Mouse (Mus musculus): ENCODE data around the gene Zfp663. TPM values are rescaled to one million over a fixed set of nuclear protein-coding genes. Genes with fewer than 3 reads are reported as not detected.

The Zfp663 gene
- polyA plus RNA-seq, 1 experiment from 2014 or later = 6.2 TPM

GRCm38 (mm10) chr2:165380050-165380449 lies 11.5 kb upstream of the Zfp663 start:
- Histone ChIP-seq H3K4me2 (replicated peaks) (no peak overlapping the region), H3K36me3 (replicated peaks; ENCODE audit: control insufficient read depth, insufficient read depth) (peaks cover 90% of the 10 kb centered on the region), H3K9ac (no peak overlapping the region), H3K27me3 (ENCODE audit: control insufficient read depth, insufficient read depth, low read length) (no peaks in the 10 kb centered on the region), H3K27ac (no peak overlapping the region), H3K4me1 (replicated peaks; ENCODE audit: control insufficient read depth, insufficient read depth, low read length) (no peaks in the 10 kb centered on the region; the same call in 1 of the 2 replicates), H3K4me3 (replicated peaks; ENCODE audit: low read length) (no peak overlapping the region), H3K9me3 (ENCODE audit: control insufficient read depth, low read length) (0 out of 2 replicates have a peak, but pooled peaks cover 10% of the 10 kb centered on the region)
- DNase-seq (ENCODE audit: low spot score) = no peak
- WGBS = 96% methylated on average over 25 of the region's 25 CpGs
- no peak for ATAC-seq (ENCODE audit: low FRiP score)

GRCm38 (mm10) chr2:165376001-165376400 lies 7.5 kb upstream of the Zfp663 start:
- H3K4me3 ChIP-seq (replicated peaks; ENCODE audit: low read length) = no peak overlapping the region
- H3K36me3 ChIP-seq (replicated peaks; ENCODE audit: control insufficient read depth, insufficient read depth) = peaks cover 57% of the 10 kb centered on the region
- H3K27ac ChIP-seq = no peak overlapping the region
- H3K9ac ChIP-seq = no peak overlapping the region
- H3K4me1 ChIP-seq (replicated peaks; ENCODE audit: control insufficient read depth, insufficient read depth, low read length) = no peaks in the 10 kb centered on the region; the same call in 1 of the 2 replicates
- WGBS = 72% methylated on average over 4 of the region's 4 CpGs
- no peak overlapping the region for H3K4me2 ChIP-seq (replicated peaks)
- H3K9me3 ChIP-seq (ENCODE audit: control insufficient read depth, low read length) = 0 out of 2 replicates have a peak, but pooled peaks cover 9% of the 10 kb centered on the region
- no peak for ATAC-seq (ENCODE audit: low FRiP score)
- DNase-seq (ENCODE audit: low spot score) = no peak
- H3K27me3 ChIP-seq (ENCODE audit: control insufficient read depth, insufficient read depth, low read length) = no peaks in the 10 kb centered on the region

- H3K4me1 ChIP-seq (replicated peaks; ENCODE audit: control insufficient read depth, insufficient read depth, low read length) = no peaks in the 10 kb centered on the region; the same call in 1 of the 2 replicates
- no peak overlapping the region for H3K9ac ChIP-seq
- H3K36me3 ChIP-seq (replicated peaks; ENCODE audit: control insufficient read depth, insufficient read depth) = peaks cover 51% of the 10 kb centered on the region
- H3K4me2 ChIP-seq (replicated peaks) = no peak overlapping the region
- H3K27me3 ChIP-seq (ENCODE audit: control insufficient read depth, insufficient read depth, low read length) = no peaks in the 10 kb centered on the region
- H3K27ac ChIP-seq = no peak overlapping the region
- no peak overlapping the region for H3K4me3 ChIP-seq (replicated peaks; ENCODE audit: low read length)
- H3K9me3 ChIP-seq (ENCODE audit: control insufficient read depth, low read length) = 0 out of 2 replicates have a peak, but pooled peaks cover 4% of the 10 kb centered on the region
- no peak for ATAC-seq (ENCODE audit: low FRiP score)
- DNase-seq (ENCODE audit: low spot score) = no peak
- WGBS = 79% methylated on average over 5 of the region's 5 CpGs
Measured at GRCm38 (mm10) chr2:165375478-165375877, 6.9 kb upstream of the Zfp663 start.

GRCm38 (mm10) chr2:165371066-165371465 lies 2.5 kb upstream of the Zfp663 start:
- H3K4me3 ChIP-seq (replicated peaks; ENCODE audit: low read length) = no peak overlapping the region
- peak overlapping the region; percentile 20; the same call in 1 of the 2 replicates for H3K4me2 ChIP-seq (replicated peaks)
- H3K27ac ChIP-seq = no peak overlapping the region
- no peak overlapping the region for H3K9ac ChIP-seq
- H3K27me3 ChIP-seq (ENCODE audit: control insufficient read depth, insufficient read depth, low read length) = no peaks in the 10 kb centered on the region
- H3K4me1 ChIP-seq (replicated peaks; ENCODE audit: control insufficient read depth, insufficient read depth, low read length) = peaks cover 13% of the 10 kb centered on the region
- peaks cover 10% of the 10 kb centered on the region for H3K36me3 ChIP-seq (replicated peaks; ENCODE audit: control insufficient read depth, insufficient read depth)
- ATAC-seq (ENCODE audit: low FRiP score) (no peak), DNase-seq (ENCODE audit: low spot score) (no peak)
- no peaks in the 10 kb centered on the region for H3K9me3 ChIP-seq (ENCODE audit: control insufficient read depth, low read length)
- WGBS = 29% methylated on average over 3 of the region's 3 CpGs

- H3K4me2 ChIP-seq (replicated peaks) = no peak overlapping the region
- peaks cover 13% of the 10 kb centered on the region for H3K4me1 ChIP-seq (replicated peaks; ENCODE audit: control insufficient read depth, insufficient read depth, low read length)
- H3K4me3 ChIP-seq (replicated peaks; ENCODE audit: low read length) = no peak overlapping the region
- no peaks in the 10 kb centered on the region for H3K27me3 ChIP-seq (ENCODE audit: control insufficient read depth, insufficient read depth, low read length)
- no peak for ATAC-seq (ENCODE audit: low FRiP score)
- 79% methylated on average over 3 of the region's 3 CpGs for WGBS
- no peak overlapping the region for H3K9ac ChIP-seq
- peaks cover 10% of the 10 kb centered on the region for H3K36me3 ChIP-seq (replicated peaks; ENCODE audit: control insufficient read depth, insufficient read depth)
- no peak for DNase-seq (ENCODE audit: low spot score)
- no peaks in the 10 kb centered on the region for H3K9me3 ChIP-seq (ENCODE audit: control insufficient read depth, low read length)
- H3K27ac ChIP-seq = no peak overlapping the region
Measured at GRCm38 (mm10) chr2:165370348-165370747, 1.8 kb upstream of the Zfp663 start.

GRCm38 (mm10) chr2:165367868-165368439 lies 575 bp downstream of the Zfp663 start:
- Histone ChIP-seq H3K27ac (peak overlapping the region; percentile 84), H3K36me3 (replicated peaks; ENCODE audit: control insufficient read depth, insufficient read depth) (no peaks in the 10 kb centered on the region), H3K4me3 (replicated peaks; ENCODE audit: low read length) (peak overlapping the region; percentile 57), H3K9ac (peak overlapping the region; percentile 83), H3K4me2 (replicated peaks) (peak overlapping the region; percentile 68), H3K27me3 (ENCODE audit: control insufficient read depth, insufficient read depth, low read length) (no peaks in the 10 kb centered on the region), H3K4me1 (replicated peaks; ENCODE audit: control insufficient read depth, insufficient read depth, low read length) (peaks cover 17% of the 10 kb centered on the region), H3K9me3 (ENCODE audit: control insufficient read depth, low read length) (no peaks in the 10 kb centered on the region)
- DNase-seq (ENCODE audit: low spot score) (peak; percentile 56), ATAC-seq (ENCODE audit: low FRiP score) (peak; percentile 40; the same call in 1 of the 2 replicates)
- WGBS = under 1% methylated on average over 13 of the region's 13 CpGs

GRCm38 (mm10) chr2:165367047-165367520 lies 1.4 kb downstream of the Zfp663 start:
- Histone ChIP-seq H3K36me3 (replicated peaks; ENCODE audit: control insufficient read depth, insufficient read depth) (no peaks in the 10 kb centered on the region), H3K27me3 (ENCODE audit: control insufficient read depth, insufficient read depth, low read length) (no peaks in the 10 kb centered on the region), H3K27ac (no peak overlapping the region), H3K4me3 (replicated peaks; ENCODE audit: low read length) (0 out of 2 replicates have a peak overlapping the region, but pooled peaks have one; percentile 57), H3K9me3 (ENCODE audit: control insufficient read depth, low read length) (no peaks in the 10 kb centered on the region), H3K9ac (no peak overlapping the region), H3K4me2 (replicated peaks) (peak overlapping the region; percentile 68), H3K4me1 (replicated peaks; ENCODE audit: control insufficient read depth, insufficient read depth, low read length) (peaks cover 17% of the 10 kb centered on the region)
- no peak for DNase-seq (ENCODE audit: low spot score)
- WGBS = 3% methylated on average over 5 of the region's 8 CpGs
- 0 out of 2 replicates have a peak, but pooled peaks have one; percentile 13 for ATAC-seq (ENCODE audit: low FRiP score)

GRCm38 (mm10) chr2:165364334-165365091 lies 4.0 kb downstream of the Zfp663 start:
- peaks cover 17% of the 10 kb centered on the region for H3K4me1 ChIP-seq (replicated peaks; ENCODE audit: control insufficient read depth, insufficient read depth, low read length)
- DNase-seq (ENCODE audit: low spot score) = peak; percentile 79
- H3K27me3 ChIP-seq (ENCODE audit: control insufficient read depth, insufficient read depth, low read length) = no peaks in the 10 kb centered on the region
- no peak for ATAC-seq (ENCODE audit: low FRiP score)
- H3K36me3 ChIP-seq (replicated peaks; ENCODE audit: control insufficient read depth, insufficient read depth) = peaks cover 2% of the 10 kb centered on the region; the same call in 1 of the 2 replicates
- WGBS = 15% methylated on average over 21 of the region's 21 CpGs
- no peaks in the 10 kb centered on the region for H3K9me3 ChIP-seq (ENCODE audit: control insufficient read depth, low read length)
- no peak overlapping the region for H3K27ac ChIP-seq
- H3K9ac ChIP-seq = no peak overlapping the region
- peak overlapping the region; percentile 29; the same call in 1 of the 2 replicates for H3K4me2 ChIP-seq (replicated peaks)
- no peak overlapping the region for H3K4me3 ChIP-seq (replicated peaks; ENCODE audit: low read length)

- Histone ChIP-seq H3K27me3 (ENCODE audit: control insufficient read depth, insufficient read depth, low read length) (no peaks in the 10 kb centered on the region), H3K4me3 (replicated peaks; ENCODE audit: low read length) (no peak overlapping the region), H3K4me2 (replicated peaks) (no peak overlapping the region), H3K9ac (no peak overlapping the region), H3K36me3 (replicated peaks; ENCODE audit: control insufficient read depth, insufficient read depth) (peaks cover 6% of the 10 kb centered on the region; the same call in 1 of the 2 replicates), H3K9me3 (ENCODE audit: control insufficient read depth, low read length) (no peaks in the 10 kb centered on the region), H3K4me1 (replicated peaks; ENCODE audit: control insufficient read depth, insufficient read depth, low read length) (peaks cover 12% of the 10 kb centered on the region), H3K27ac (no peak overlapping the region)
- 87% methylated on average over 6 of the region's 6 CpGs for WGBS
- DNase-seq (ENCODE audit: low spot score) = no peak
- no peak for ATAC-seq (ENCODE audit: low FRiP score)
Measured at GRCm38 (mm10) chr2:165363282-165363681, 5.2 kb downstream of the Zfp663 start.
